Mouse (Mus musculus): ENCODE data around the gene Pax4.

DNA sequence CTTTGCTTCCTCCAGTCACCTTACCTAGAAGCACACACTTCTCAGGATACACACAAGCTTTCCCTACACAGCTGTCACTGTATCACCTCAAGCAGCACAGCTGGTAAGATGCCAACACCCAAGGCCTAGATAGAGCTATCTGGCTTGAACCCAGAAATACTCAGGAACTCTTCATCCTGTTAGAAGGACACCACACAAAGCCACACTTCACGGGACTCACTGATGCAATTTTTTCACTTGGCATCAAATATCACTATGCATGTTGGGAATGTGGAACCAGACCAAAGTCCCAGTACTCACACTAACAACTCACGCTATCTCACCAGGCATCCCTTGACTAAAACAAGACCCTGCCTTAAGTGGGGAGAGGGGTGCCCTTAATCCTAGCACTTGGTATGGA is 29.5 kb downstream of the Pax4 start:
- TF ChIP-seq CTCF (IDR thresholded peaks at IDR 0.05; ENCODE audit: low read depth, low read length), result no peak
- TF ChIP-seq POLR2A (IDR thresholded peaks at IDR 0.05; ENCODE audit: extremely low read depth, insufficient read depth, low read length), result no peak

All from liver, adult 2 months (tissue).